Mouse (Mus musculus) T-helper 2 cell (primary cell): ENCODE measurements at regions not wholly inside any gene's neighbourhood (a gene's known extent, or its start where the extent isn't known, plus 50 kb on each side); places are given as distances from the start of the nearest gene placed in this dataset.

Experiments
- in situ Hi-C: fragments of 300-600 bp; cut with MboI, MseI; formaldehyde crosslinking; loops from one replicate; pipeline ENCODE4 v1.15.1; 2025; ENCODE audit warnings: high pct_unique_total_duplicates

DNA sequence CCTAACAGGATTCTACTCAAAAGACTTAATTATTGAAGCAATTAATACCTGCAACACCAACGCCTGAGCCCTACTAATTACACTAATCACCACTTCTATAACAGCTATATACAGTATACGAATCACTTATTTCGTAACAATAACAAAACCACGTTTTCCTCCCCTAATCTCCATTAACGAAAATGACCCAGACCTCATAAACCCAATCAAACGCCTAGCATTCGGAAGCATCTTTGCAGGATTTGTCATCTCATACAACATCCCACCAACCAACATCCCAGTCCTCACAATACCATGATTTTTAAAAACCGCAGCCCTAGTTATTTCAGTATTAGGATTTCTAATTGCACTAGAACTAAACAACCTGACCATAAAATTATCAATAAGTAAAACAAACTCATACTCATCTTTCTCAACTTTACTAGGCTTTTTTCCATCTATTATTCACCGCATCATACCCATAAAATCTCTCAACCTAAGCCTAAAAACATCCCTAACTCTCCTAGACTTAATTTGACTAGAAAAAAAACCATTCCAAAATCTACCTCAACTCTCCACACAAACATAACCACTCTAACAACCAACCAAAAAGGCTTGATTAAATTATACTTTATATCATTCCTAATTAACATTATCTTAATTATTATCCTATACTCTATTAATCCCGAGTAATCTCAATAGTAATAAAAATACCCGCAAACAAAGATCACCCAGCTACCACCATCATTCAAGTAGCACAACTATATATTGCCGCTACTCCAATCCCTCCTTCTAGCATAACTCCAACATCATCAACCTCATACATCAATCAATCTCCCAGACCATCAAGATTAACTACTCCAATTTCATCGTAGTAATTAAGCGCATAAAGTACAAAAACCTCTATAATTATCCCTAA is 830.9 kb upstream of the Tyrp1 start:
- in situ Hi-C loops = no loop called here

DNA sequence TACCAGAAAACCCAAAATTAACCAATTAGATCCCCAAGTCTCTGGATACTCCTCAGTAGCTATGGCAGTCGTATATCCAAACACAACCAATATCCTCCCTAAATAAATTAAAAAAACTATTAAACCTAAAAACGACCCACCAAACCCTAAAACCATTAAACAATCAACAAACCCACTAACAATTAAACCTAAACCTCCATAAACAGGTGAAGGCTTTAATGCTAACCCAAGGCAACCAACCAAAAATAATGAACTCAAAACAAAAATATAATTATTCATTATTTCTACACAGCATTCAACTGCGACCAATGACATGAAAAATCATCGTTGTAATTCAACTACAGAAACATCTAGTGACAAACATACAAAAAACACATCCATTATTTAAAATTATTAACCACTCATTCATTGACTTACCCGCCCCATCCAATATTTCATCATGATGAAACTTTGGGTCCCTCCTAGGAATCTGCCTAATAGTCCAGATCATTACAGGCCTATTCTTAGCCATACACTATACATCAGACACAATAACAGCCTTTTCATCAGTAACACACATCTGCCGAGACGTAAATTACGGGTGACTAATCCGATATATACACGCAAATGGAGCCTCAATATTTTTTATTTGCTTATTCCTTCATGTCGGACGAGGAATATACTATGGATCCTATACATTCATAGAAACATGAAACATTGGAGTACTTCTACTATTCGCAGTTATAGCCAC is 830.1 kb upstream of the Tyrp1 start:
- in situ Hi-C loops = no loop called here

DNA sequence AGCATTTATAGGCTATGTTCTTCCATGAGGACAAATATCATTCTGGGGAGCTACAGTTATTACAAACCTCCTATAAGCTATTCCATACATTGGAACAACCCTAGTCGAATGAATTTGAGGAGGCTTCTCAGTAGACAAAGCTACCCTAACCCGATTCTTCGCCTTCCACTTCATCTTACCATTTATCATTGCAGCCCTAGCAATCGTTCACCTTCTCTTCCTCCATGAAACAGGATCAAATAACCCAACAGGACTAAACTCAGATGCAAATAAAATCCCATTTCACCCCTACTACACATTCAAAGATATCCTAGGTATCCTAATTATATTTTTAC is 829.6 kb upstream of the Tyrp1 start:
- in situ Hi-C loops = no loop called here

DNA sequence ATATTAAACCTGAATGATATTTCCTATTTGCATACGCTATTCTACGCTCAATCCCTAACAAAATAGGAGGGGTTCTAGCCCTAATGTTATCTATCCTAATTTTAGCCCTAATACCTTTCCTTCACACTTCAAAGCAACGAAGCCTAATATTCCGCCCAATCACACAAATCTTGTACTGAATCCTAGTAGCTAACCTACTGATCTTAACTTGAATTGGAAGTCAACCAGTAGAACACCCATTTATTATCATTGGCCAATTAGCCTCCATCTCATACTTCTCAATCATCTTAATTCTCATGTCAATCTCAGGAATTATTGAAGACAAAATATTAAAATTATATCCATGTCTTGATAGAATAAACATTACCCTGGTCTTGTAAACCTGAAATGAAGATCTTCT is 829.1 kb upstream of the Tyrp1 start:
- in situ Hi-C loops = no loop called here

DNA sequence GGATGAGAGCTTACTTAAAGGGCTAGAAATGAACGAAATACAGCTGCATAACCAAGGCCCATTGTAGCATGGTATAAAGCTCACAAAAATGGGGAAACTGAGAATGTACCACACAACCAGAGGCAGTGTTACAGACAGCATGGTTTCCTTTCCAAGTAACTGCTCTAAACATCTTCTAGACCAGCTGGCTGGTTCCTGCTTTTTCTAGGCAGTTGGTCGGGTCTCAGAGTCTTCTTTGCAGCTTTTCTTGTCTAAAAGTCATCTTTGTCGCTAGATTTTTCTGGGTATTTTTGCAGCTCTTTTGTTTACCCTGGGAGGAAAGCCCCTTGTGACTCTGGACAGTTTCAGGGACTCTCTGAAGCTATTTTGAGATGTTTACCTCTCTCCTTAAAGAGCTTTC is 806.0 kb upstream of the Tyrp1 start:
- in situ Hi-C loops = loop anchor here (10.0 kb wide), 1 partner anchor 403 kb away; no protein-coding TSS in a partner anchor

DNA sequence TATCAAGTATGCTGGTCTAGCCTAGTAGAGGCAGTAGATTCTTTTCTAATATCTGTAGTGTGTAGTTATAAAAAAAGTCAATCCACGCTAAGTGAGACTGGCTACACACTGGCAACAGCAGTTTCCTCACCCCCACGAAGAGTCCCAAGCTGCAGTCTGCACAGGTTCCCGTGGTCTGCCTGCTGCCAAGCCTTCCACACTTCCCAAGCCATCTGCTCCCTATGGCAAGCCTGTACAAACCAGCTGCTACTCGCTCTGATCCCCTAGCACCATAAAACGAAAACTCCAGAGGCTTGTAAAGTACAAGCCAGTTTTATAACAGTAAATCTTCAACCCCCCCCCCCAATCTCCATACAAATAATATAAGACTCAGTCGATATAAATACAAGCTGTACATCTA is 786.0 kb upstream of the Tyrp1 start:
- in situ Hi-C loops = no loop called here
